Mouse (Mus musculus): ENCODE results near the gene Gm42791. TPM values are rescaled to one million over a fixed set of nuclear protein-coding genes. Genes with fewer than 3 reads are reported as not detected.

Gm42791 gene
- polyA plus RNA-seq (2012; rRNA removed): not detected in 2 replicates

GRCm38 (mm10) chr5:148994706-148995414 lies at the start of gene Gm42791:
Gene Gm42791, minus strand, starts transcription at chr5:148995147.
- no peak for TF ChIP-seq CTCF (IDR thresholded peaks at IDR 0.05; ENCODE audit: control insufficient read depth, insufficient read depth, insufficient replicate concordance, low read depth, low read length)
- 0 out of 2 replicates have a peak, but pooled peaks have one; percentile 20 for TF ChIP-seq POLR2A (IDR thresholded peaks at IDR 0.05; ENCODE audit: control insufficient read depth, low read depth, low read length)
- Histone ChIP-seq H3K27me3 (ENCODE audit: control insufficient read depth, insufficient read depth, low read length) (no peaks in the 10 kb centered on the region), H3K27ac (ENCODE audit: control insufficient read depth, insufficient read depth, low read depth, low read length) (peak within 1 kb of the TSS; percentile 81), H3K4me3 (ENCODE audit: control insufficient read depth, low read depth, low read length) (peak within 1 kb of the TSS; percentile 77), H3K36me3 (ENCODE audit: control insufficient read depth, insufficient read depth, low read length) (no peaks in the 10 kb centered on the region), H3K4me1 (ENCODE audit: control insufficient read depth, insufficient read depth, low read length) (peaks cover 25% of the 10 kb centered on the region)

GRCm38 (mm10) chr5:149044067-149044466 lies 49.1 kb upstream of the Gm42791 start:
- H3K4me3 ChIP-seq (ENCODE audit: control insufficient read depth, low read depth, low read length): no peak overlapping the region
- H3K4me1 ChIP-seq (ENCODE audit: control insufficient read depth, insufficient read depth, low read length): peaks cover 3% of the 10 kb centered on the region
- H3K27ac ChIP-seq (ENCODE audit: control insufficient read depth, insufficient read depth, low read depth, low read length): no peak overlapping the region
- H3K27me3 ChIP-seq (ENCODE audit: control insufficient read depth, insufficient read depth, low read length): no peaks in the 10 kb centered on the region
- H3K36me3 ChIP-seq (ENCODE audit: control insufficient read depth, insufficient read depth, low read length): no peaks in the 10 kb centered on the region
- TF ChIP-seq POLR2A (IDR thresholded peaks at IDR 0.05; ENCODE audit: control insufficient read depth, low read depth, low read length): no peak
- TF ChIP-seq CTCF (IDR thresholded peaks at IDR 0.05; ENCODE audit: control insufficient read depth, insufficient read depth, insufficient replicate concordance, low read depth, low read length): no peak

GRCm38 (mm10) chr5:149043240-149043639 lies 48.3 kb upstream of the Gm42791 start:
- Histone ChIP-seq H3K27ac (ENCODE audit: control insufficient read depth, insufficient read depth, low read depth, low read length) (no peak overlapping the region), H3K27me3 (ENCODE audit: control insufficient read depth, insufficient read depth, low read length) (no peaks in the 10 kb centered on the region), H3K36me3 (ENCODE audit: control insufficient read depth, insufficient read depth, low read length) (no peaks in the 10 kb centered on the region), H3K4me1 (ENCODE audit: control insufficient read depth, insufficient read depth, low read length) (peaks cover 3% of the 10 kb centered on the region), H3K4me3 (ENCODE audit: control insufficient read depth, low read depth, low read length) (no peak overlapping the region)
- no peak for TF ChIP-seq CTCF (IDR thresholded peaks at IDR 0.05; ENCODE audit: control insufficient read depth, insufficient read depth, insufficient replicate concordance, low read depth, low read length)
- TF ChIP-seq POLR2A (IDR thresholded peaks at IDR 0.05; ENCODE audit: control insufficient read depth, low read depth, low read length): no peak

- H3K4me3 ChIP-seq (ENCODE audit: control insufficient read depth, low read depth, low read length): no peak overlapping the region; the same call in 1 of the 2 replicates
- no peaks in the 10 kb centered on the region for H3K27me3 ChIP-seq (ENCODE audit: control insufficient read depth, insufficient read depth, low read length)
- TF ChIP-seq POLR2A (IDR thresholded peaks at IDR 0.05; ENCODE audit: control insufficient read depth, low read depth, low read length) (no peak), CTCF (IDR thresholded peaks at IDR 0.05; ENCODE audit: control insufficient read depth, insufficient read depth, insufficient replicate concordance, low read depth, low read length) (0 out of 2 replicates have a peak, but pooled peaks have one; percentile 29)
- no peak overlapping the region for H3K27ac ChIP-seq (ENCODE audit: control insufficient read depth, insufficient read depth, low read depth, low read length)
- H3K4me1 ChIP-seq (ENCODE audit: control insufficient read depth, insufficient read depth, low read length): peaks cover 2% of the 10 kb centered on the region; the same call in 1 of the 2 replicates
- H3K36me3 ChIP-seq (ENCODE audit: control insufficient read depth, insufficient read depth, low read length): no peaks in the 10 kb centered on the region
These were observed 44.9 kb upstream of the Gm42791 start for GRCm38 (mm10) chr5:149039825-149040224.

GRCm38 (mm10) chr5:149037729-149038128 lies 42.8 kb upstream of the Gm42791 start:
- H3K27me3 ChIP-seq (ENCODE audit: control insufficient read depth, insufficient read depth, low read length): no peaks in the 10 kb centered on the region
- H3K4me3 ChIP-seq (ENCODE audit: control insufficient read depth, low read depth, low read length): no peak overlapping the region
- H3K36me3 ChIP-seq (ENCODE audit: control insufficient read depth, insufficient read depth, low read length): no peaks in the 10 kb centered on the region
- H3K4me1 ChIP-seq (ENCODE audit: control insufficient read depth, insufficient read depth, low read length): peaks cover 2% of the 10 kb centered on the region; the same call in 1 of the 2 replicates
- no peak for TF ChIP-seq POLR2A (IDR thresholded peaks at IDR 0.05; ENCODE audit: control insufficient read depth, low read depth, low read length)
- H3K27ac ChIP-seq (ENCODE audit: control insufficient read depth, insufficient read depth, low read depth, low read length): no peak overlapping the region

GRCm38 (mm10) chr5:149036920-149037319 lies 42.0 kb upstream of the Gm42791 start:
- Histone ChIP-seq H3K27ac (ENCODE audit: control insufficient read depth, insufficient read depth, low read depth, low read length) (no peak overlapping the region), H3K4me1 (ENCODE audit: control insufficient read depth, insufficient read depth, low read length) (peaks cover 2% of the 10 kb centered on the region; the same call in 1 of the 2 replicates), H3K36me3 (ENCODE audit: control insufficient read depth, insufficient read depth, low read length) (no peaks in the 10 kb centered on the region), H3K4me3 (ENCODE audit: control insufficient read depth, low read depth, low read length) (no peak overlapping the region), H3K27me3 (ENCODE audit: control insufficient read depth, insufficient read depth, low read length) (no peaks in the 10 kb centered on the region)
- TF ChIP-seq CTCF (IDR thresholded peaks at IDR 0.05; ENCODE audit: control insufficient read depth, insufficient read depth, insufficient replicate concordance, low read depth, low read length): peak; percentile 42; the same call in 1 of the 2 replicates
- TF ChIP-seq POLR2A (IDR thresholded peaks at IDR 0.05; ENCODE audit: control insufficient read depth, low read depth, low read length): no peak

GRCm38 (mm10) chr5:149032438-149032837 lies 37.5 kb upstream of the Gm42791 start:
- Histone ChIP-seq H3K27ac (ENCODE audit: control insufficient read depth, insufficient read depth, low read depth, low read length) (no peak overlapping the region), H3K36me3 (ENCODE audit: control insufficient read depth, insufficient read depth, low read length) (no peaks in the 10 kb centered on the region)

More at GRCm38 (mm10) chr5:149032438-149032837, 37.5 kb upstream of the Gm42791 start:
- H3K27me3 ChIP-seq (ENCODE audit: control insufficient read depth, insufficient read depth, low read length): no peaks in the 10 kb centered on the region
- no peak overlapping the region for H3K4me3 ChIP-seq (ENCODE audit: control insufficient read depth, low read depth, low read length)
- peaks cover 2% of the 10 kb centered on the region; the same call in 1 of the 2 replicates for H3K4me1 ChIP-seq (ENCODE audit: control insufficient read depth, insufficient read depth, low read length)
- TF ChIP-seq CTCF (IDR thresholded peaks at IDR 0.05; ENCODE audit: control insufficient read depth, insufficient read depth, insufficient replicate concordance, low read depth, low read length) (no peak), POLR2A (IDR thresholded peaks at IDR 0.05; ENCODE audit: control insufficient read depth, low read depth, low read length) (no peak)

Measured in testis, adult 2 months (tissue).